Mouse (Mus musculus): ENCODE results near the gene Clasp2. TPM values are rescaled to one million over a fixed set of nuclear protein-coding genes. Genes with fewer than 3 reads are reported as not detected.

Clasp2 gene
- total RNA-seq, 2 experiments from 2014 or later, result 328 to 340 TPM

DNA sequence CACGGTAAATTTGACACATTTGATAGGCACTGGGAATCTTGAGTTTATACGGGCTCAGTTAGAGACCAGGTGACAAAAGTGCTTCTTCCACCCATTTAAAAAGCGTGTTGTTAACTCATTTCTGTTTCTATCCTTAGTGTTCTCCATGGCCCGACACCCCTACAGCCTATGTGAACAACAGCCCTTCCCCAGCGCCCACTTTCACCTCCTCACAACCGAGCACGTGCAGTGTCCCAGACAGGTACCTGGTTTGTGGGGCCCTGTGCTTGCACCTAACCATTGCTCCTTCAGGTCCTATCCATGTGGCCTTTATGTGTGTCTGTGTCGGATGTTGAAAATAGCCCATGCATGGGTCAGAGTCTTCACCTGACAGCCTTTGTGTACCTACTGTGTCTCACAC lies 223.1 kb downstream of the Clasp2 start:
- no peak for DNase-seq (ENCODE audit: extremely low spot score in 1 of 2, low spot score in 2 of 2)
- intact Hi-C loops (cut with DNase I), result no loop called here

- DNase-seq (ENCODE audit: extremely low spot score in 1 of 2, low spot score in 2 of 2), result no peak
- intact Hi-C loops (cut with DNase I), result no loop called here
These were observed 225.6 kb downstream of the Clasp2 start for GRCm38 (mm10) chr9:113966838-113967237.

GRCm38 (mm10) chr9:113968967-113969366 lies 227.7 kb downstream of the Clasp2 start:
- no peak for DNase-seq (ENCODE audit: extremely low spot score in 1 of 2, low spot score in 2 of 2)
- intact Hi-C loops (cut with DNase I), result no loop called here

Other genes with a start within 250 kb of the Clasp2 start
- 10 to 100 TPM; 48.8 to 52.5 TPM for gene Pdcd6ip, start 33.2 kb upstream of the Clasp2 start, total RNA-seq (2021)
- gene Ubp1, start 189.5 kb downstream of the Clasp2 start, total RNA-seq (2021), result 10 to 100 TPM; 62.9 to 66.0 TPM

Measured in left cerebral cortex, postnatal 10 days (tissue).